Mouse (Mus musculus) skeletal muscle tissue, postnatal 0 days (tissue): Measurements from ENCODE around the gene Olfr670. TPM values are rescaled to one million over a fixed set of nuclear protein-coding genes. Genes with fewer than 3 reads are reported as not detected.

Experiments used
- polyA plus RNA-seq: library from polyadenylated mRNA; unstranded; fragments of >200 nt; fragmentation: Nextera tagmentation; extraction: Ambion mirVana; gene quantifications from 2 replicates; pipeline ENCODE4 v1.2.1, GENCODE M21; 2015

The Olfr670 gene
- not detected in 2 replicates for polyA plus RNA-seq

DNA sequence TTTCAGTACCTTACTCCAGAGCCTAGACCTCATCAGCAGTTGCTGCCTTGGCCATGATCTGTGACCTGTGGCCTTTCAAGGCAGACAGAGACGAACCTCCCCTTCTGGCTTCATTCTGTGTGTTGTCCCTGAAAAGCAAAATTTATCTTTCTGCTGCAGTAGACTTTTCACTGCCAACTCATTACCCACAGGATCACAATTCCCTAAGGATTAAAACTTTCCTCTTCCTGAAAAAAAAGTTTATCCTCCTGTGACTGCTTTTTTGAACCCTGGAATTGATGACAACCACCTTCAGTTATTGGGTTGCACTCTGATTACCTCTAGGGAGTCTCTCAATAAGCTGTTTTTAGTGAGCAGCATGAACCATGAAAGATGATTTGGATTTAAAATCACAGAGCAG is at the start of gene Olfr670:
TSS of gene Olfr670 (minus strand) at position 101 of the 400 bp plus-strand sequence.

DNA sequence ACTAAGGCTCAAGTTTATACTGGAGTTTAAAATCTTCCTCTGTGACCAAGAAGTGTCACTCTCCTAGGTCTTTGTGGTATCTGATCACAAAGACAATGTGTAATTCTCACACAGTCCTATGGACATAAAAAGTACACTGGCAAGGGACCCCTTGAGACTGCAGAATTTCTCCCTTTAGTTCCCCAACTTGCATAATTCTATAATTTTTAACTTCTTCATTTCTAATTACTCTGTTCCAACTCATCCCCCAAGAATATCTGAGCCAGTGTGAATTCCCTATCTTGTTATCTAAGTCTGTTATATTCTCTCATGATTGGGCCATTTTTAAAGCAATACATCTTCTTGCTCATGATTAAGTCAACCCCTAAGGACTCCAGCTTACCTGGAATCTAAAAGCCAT is 39.5 kb upstream of the Olfr670 start, which contains the start of gene Olfr672:
TSS of gene Olfr672 (minus strand) at position 101 of the 400 bp plus-strand sequence.

GRCm38 (mm10) chr7:104979026-104979425 is 16.6 kb upstream of the Olfr670 start, which contains the start of gene Olfr671:
Gene Olfr671 (minus strand): TSS chr7:104979126.

GRCm38 (mm10) chr7:104933940-104934339 is 28.5 kb downstream of the Olfr670 start, which contains the start of gene Olfr669:
Gene Olfr669 (plus strand): TSS chr7:104934240.

GRCm38 (mm10) chr7:104927957-104928356 is 34.5 kb downstream of the Olfr670 start, which contains the start of gene Olfr668:
Gene Olfr668 (minus strand): TSS chr7:104928057.

GRCm38 (mm10) chr7:104921382-104921781 is 41.0 kb downstream of the Olfr670 start, which contains the start of gene Olfr667:
Gene Olfr667 (minus strand): TSS chr7:104921482.

Other genes starting within 250 kb of the Olfr670 start
- not detected in 2 replicates for gene Usp17le, start 185.2 kb downstream of the Olfr670 start, polyA plus RNA-seq
- not detected in 2 replicates for gene Usp17lb, start 120.0 kb downstream of the Olfr670 start, polyA plus RNA-seq
- not detected in 2 replicates for gene Usp17la, start 105.6 kb downstream of the Olfr670 start, polyA plus RNA-seq
- not detected in 2 replicates for gene Olfr665, start 84.6 kb downstream of the Olfr670 start, polyA plus RNA-seq
- gene Olfr666, start 66.7 kb downstream of the Olfr670 start, polyA plus RNA-seq = not detected in 2 replicates
- gene Olfr667, start 41.1 kb downstream of the Olfr670 start, polyA plus RNA-seq = not detected in 2 replicates
- gene Olfr668, start 34.6 kb downstream of the Olfr670 start, polyA plus RNA-seq = not detected in 2 replicates
- not detected in 2 replicates for gene Olfr669, start 28.4 kb downstream of the Olfr670 start, polyA plus RNA-seq
- gene Olfr671, start 16.5 kb upstream of the Olfr670 start, polyA plus RNA-seq = not detected in 2 replicates
- gene Olfr672, start 39.4 kb upstream of the Olfr670 start, polyA plus RNA-seq = not detected in 2 replicates
- not detected in 2 replicates for gene Olfr675, start 65.8 kb upstream of the Olfr670 start, polyA plus RNA-seq
- gene Olfr676, start 70.1 kb upstream of the Olfr670 start, polyA plus RNA-seq = not detected in 2 replicates
- gene Olfr677, start 88.8 kb upstream of the Olfr670 start, polyA plus RNA-seq = not detected in 2 replicates
- gene Olfr678, start 101.9 kb upstream of the Olfr670 start, polyA plus RNA-seq = not detected in 2 replicates
- not detected in 2 replicates for gene Olfr679, start 118.6 kb upstream of the Olfr670 start, polyA plus RNA-seq
- gene Olfr680-ps1, start 130.2 kb upstream of the Olfr670 start, polyA plus RNA-seq = not detected in 2 replicates
- not detected in 2 replicates for gene Olfr681, start 154.2 kb upstream of the Olfr670 start, polyA plus RNA-seq
- gene Olfr683, start 184.4 kb upstream of the Olfr670 start, polyA plus RNA-seq = not detected in 2 replicates
- not detected in 2 replicates for gene Olfr684, start 201.0 kb upstream of the Olfr670 start, polyA plus RNA-seq
- gene Olfr685, start 223.4 kb upstream of the Olfr670 start, polyA plus RNA-seq = not detected in 2 replicates
- not detected in 2 replicates for gene Olfr686, start 244.9 kb upstream of the Olfr670 start, polyA plus RNA-seq